Mouse (Mus musculus) olfactory bulb, adult 2 months (tissue): ENCODE data around the gene Tspan9.

Experiments used
- CTCF ChIP-seq: fragments of 200-500 bp; IDR thresholded peaks from 2 replicates; pipeline ENCODE4 v1.5.1; 2012; ENCODE audit warnings: low read depth, mild to moderate bottlenecking, low read length, moderate library complexity; ENCODE audit not compliant: insufficient read depth
- POLR2A ChIP-seq: fragments of 200-500 bp; IDR thresholded peaks from 2 replicates; pipeline ENCODE4 v1.6.1; 2012; ENCODE audit warnings: mild to moderate bottlenecking, low read depth, low read length, moderate library complexity; ENCODE audit not compliant: insufficient read depth

- TF ChIP-seq POLR2A (no peak), CTCF (peak; percentile 69)
Measured at GRCm38 (mm10) chr6:127970120-127970519, 173.3 kb downstream of the Tspan9 start.
